Mouse (Mus musculus): Measurements from ENCODE around the gene Dpp7.

GRCm38 (mm10) chr2:25384492-25384891, 28.3 kb upstream of the Dpp7 start:
- TF ChIP-seq POLR2A (IDR thresholded peaks at IDR 0.05; ENCODE audit: control insufficient read depth, extremely low read depth, insufficient read depth, low read length, poor library complexity) = no peak
- TF ChIP-seq CTCF (IDR thresholded peaks at IDR 0.05; ENCODE audit: borderline replicate concordance, control insufficient read depth, extremely low read depth, insufficient read depth, low read length, poor library complexity) = no peak

Data from thymus, adult 2 months (tissue).